Mouse (Mus musculus) urinary bladder, postnatal 10 days (tissue): ENCODE measurements around the gene Psme2.

Source experiments
- DNase-seq: peaks from one replicate; pipeline ENCODE4 v3.0.0; 2022; ENCODE audit warnings: low spot score

Psme2 gene

GRCm38 (mm10) chr14:55567496-55567895 lies 23.4 kb downstream of the Psme2 start:
- DNase-seq, result no peak

GRCm38 (mm10) chr14:55565748-55566147 lies 25.2 kb downstream of the Psme2 start:
- no peak for DNase-seq

GRCm38 (mm10) chr14:55563249-55563648 lies 27.7 kb downstream of the Psme2 start:
- no peak for DNase-seq

- no peak for DNase-seq
These were observed 29.1 kb downstream of the Psme2 start for GRCm38 (mm10) chr14:55561860-55562259.

GRCm38 (mm10) chr14:55560202-55561073 lies 30.5 kb downstream of the Psme2 start, which contains the start of gene A730061H03Rik:
Gene A730061H03Rik, minus strand, starts transcription at chr14:55560406.
- peak; percentile 93 for DNase-seq

- DNase-seq, result peak; percentile 66
These were observed 31.1 kb downstream of the Psme2 start, which contains the start of gene Dcaf11 for GRCm38 (mm10) chr14:55559799-55560201. Gene Dcaf11, plus strand, starts transcription at chr14:55560006.

- no peak for DNase-seq
These were observed 32.0 kb downstream of the Psme2 start for GRCm38 (mm10) chr14:55558740-55559448.

- no peak for DNase-seq
These were observed 33.3 kb downstream of the Psme2 start for GRCm38 (mm10) chr14:55557587-55557986.

GRCm38 (mm10) chr14:55557003-55557402 lies 33.9 kb downstream of the Psme2 start:
- DNase-seq, result peak; percentile 60

GRCm38 (mm10) chr14:55555788-55556187 lies 35.1 kb downstream of the Psme2 start:
- DNase-seq, result no peak

GRCm38 (mm10) chr14:55554635-55555034 lies 36.3 kb downstream of the Psme2 start:
- no peak for DNase-seq

GRCm38 (mm10) chr14:55551794-55552193 lies 39.1 kb downstream of the Psme2 start:
- no peak for DNase-seq

- DNase-seq, result no peak
These were observed 39.6 kb downstream of the Psme2 start for GRCm38 (mm10) chr14:55551347-55551746.

GRCm38 (mm10) chr14:55550191-55550590 lies 40.7 kb downstream of the Psme2 start:
- no peak for DNase-seq

- no peak for DNase-seq
These were observed 46.6 kb downstream of the Psme2 start for GRCm38 (mm10) chr14:55544334-55544733.

- DNase-seq, result no peak
These were observed 48.6 kb downstream of the Psme2 start for GRCm38 (mm10) chr14:55542268-55542667.

GRCm38 (mm10) chr14:55540787-55541321 lies 50.1 kb downstream of the Psme2 start:
- peak; percentile 41 for DNase-seq

GRCm38 (mm10) chr14:55540067-55540786 lies 50.7 kb downstream of the Psme2 start, which contains the start of gene Pck2:
Gene Pck2, plus strand, starts transcription at chr14:55540266.
- DNase-seq, result peak; percentile 49
